Mouse (Mus musculus) liver, embryonic 16.5 days (tissue): ENCODE measurements around the gene Hnrnpa1. TPM values are rescaled to one million over a fixed set of nuclear protein-coding genes. Genes with fewer than 3 reads are reported as not detected.

Experiments used
- ATAC-seq: fragments of 200-750 bp; cut with Nextera tagmentation; 2 replicates; pipeline ENCODE4 v1.8.0; 2017; ENCODE audit warnings: low read depth, mild to moderate bottlenecking, moderate number of reproducible peaks, moderate library complexity
- H3K27ac ChIP-seq: fragments of 300-500 bp; sonication (generic); 2 replicates; pipeline ENCODE4 v1.5.1; 2014; ENCODE audit warnings: mild to moderate bottlenecking, low read length
- H3K27me3 ChIP-seq: fragments of 300-500 bp; sonication (generic); 2 replicates; pipeline ENCODE4 v1.6.1; 2014; ENCODE audit warnings: low read depth, low read length, mixed read lengths; ENCODE audit not compliant: control insufficient read depth, insufficient read depth
- H3K36me3 ChIP-seq: fragments of 300-500 bp; sonication (generic); 2 replicates; pipeline ENCODE4 v1.6.1; 2014; ENCODE audit warnings: mild to moderate bottlenecking; ENCODE audit not compliant: control insufficient read depth, insufficient read depth
- H3K4me1 ChIP-seq: fragments of 300-500 bp; sonication (generic); 2 replicates; pipeline ENCODE4 v1.6.1; 2014; ENCODE audit warnings: low read depth, low read length, mixed read lengths; ENCODE audit not compliant: control insufficient read depth
- H3K4me2 ChIP-seq: fragments of 300-500 bp; sonication (generic); 2 replicates; pipeline ENCODE4 v1.6.1; 2014; ENCODE audit warnings: low read depth, low read length, mixed read lengths
- H3K4me3 ChIP-seq: fragments of 300-500 bp; sonication (generic); 2 replicates; pipeline ENCODE4 v1.5.1; 2014; ENCODE audit warnings: low read depth, mild to moderate bottlenecking, low read length
- H3K9ac ChIP-seq: fragments of 300-500 bp; sonication (generic); 2 replicates; pipeline ENCODE4 v1.6.1; 2014; ENCODE audit warnings: low read depth, low read length
- H3K9me3 ChIP-seq: fragments of 300-500 bp; sonication (generic); replicated peaks from 2 replicates; pipeline ENCODE4 v1.6.1; 2016; ENCODE audit warnings: low read length; ENCODE audit not compliant: control insufficient read depth
- WGBS: fragments of 180-500 bp; shearing (Covaris S2); extraction: QIAGEN DNeasy Blood & Tissue Kit; methylation state at CpG from one replicate; pipeline ENCODE4 v1.1.7; 2014; ENCODE audit not compliant: insufficient replicate concordance; 5-methylcytosine and 5-hydroxymethylcytosine counted together
- polyA plus RNA-seq: library from polyadenylated mRNA; unstranded; fragments of >200 nt; fragmentation: Nextera tagmentation; extraction: Ambion mirVana; gene quantifications from 2 replicates; pipeline ENCODE4 v1.2.1, GENCODE M21; 2015

Hnrnpa1 gene
- 174 and 193 TPM in 2 replicates for polyA plus RNA-seq

DNA sequence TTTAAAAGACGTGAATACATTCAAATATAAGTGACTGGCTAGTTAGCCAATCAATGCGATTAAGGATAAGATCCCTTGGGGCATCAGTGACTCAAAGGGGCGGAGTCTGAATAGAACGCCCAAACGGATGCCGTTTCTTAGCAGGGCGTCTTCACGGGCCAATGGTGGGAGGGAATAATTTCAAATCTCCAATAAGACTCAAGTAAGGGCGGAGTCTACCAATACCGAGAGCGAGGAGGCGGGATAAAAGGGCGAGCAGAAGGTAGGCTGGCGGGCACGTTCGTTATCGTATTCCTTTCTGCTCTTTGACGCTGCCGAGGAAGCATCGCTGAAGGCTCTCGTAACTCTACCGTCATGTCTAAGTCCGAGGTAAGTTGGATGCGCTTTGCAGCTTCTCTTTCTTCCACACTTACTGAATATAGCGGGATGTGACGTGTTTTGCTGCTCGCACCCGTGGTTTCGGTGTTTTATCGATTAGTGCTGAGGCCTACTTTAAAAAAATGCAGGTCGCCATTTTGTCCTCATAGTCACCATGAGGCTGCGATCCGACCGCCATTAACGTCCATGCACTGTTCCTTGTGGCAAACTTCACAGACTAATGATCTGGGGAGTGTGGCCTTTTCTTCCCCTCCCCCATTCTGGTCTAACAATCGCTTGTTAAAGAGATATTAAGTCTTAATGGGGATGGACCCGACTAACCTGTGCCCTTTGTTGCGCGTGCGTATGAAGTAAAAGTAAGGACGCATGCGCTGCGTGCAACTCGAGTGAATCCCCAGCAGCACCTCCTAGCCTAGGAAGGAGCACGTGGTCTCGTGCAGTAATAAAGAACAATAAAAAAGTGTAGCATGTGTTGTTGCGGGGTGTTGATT lies at the start of gene Hnrnpa1:
Gene Hnrnpa1, plus strand, starts transcription at position 273 of the 869 bp plus-strand sequence.
- WGBS, result under 1% methylated on average over 47 of the region's 47 CpGs

GRCm38 (mm10) chr15:103190531-103191462 lies 49.4 kb upstream of the Hnrnpa1 start:
- no peaks in the 10 kb centered on the region for H3K27me3 ChIP-seq
- H3K27ac ChIP-seq, result no peak overlapping the region
- ATAC-seq, result no peak
- H3K4me1 ChIP-seq, result no peaks in the 10 kb centered on the region
- no peaks in the 10 kb centered on the region for H3K9me3 ChIP-seq
- H3K4me3 ChIP-seq, result no peak overlapping the region
- H3K9ac ChIP-seq, result no peak overlapping the region
- H3K4me2 ChIP-seq, result no peak overlapping the region
- H3K36me3 ChIP-seq, result peaks cover 22% of the 10 kb centered on the region
- WGBS, result 58% methylated on average over 10 of the region's 10 CpGs

More for the DNA sequence above, at the start of gene Hnrnpa1:
- Histone ChIP-seq H3K36me3 (peaks cover 39% of the 10 kb centered on the region), H3K27me3 (no peaks in the 10 kb centered on the region), H3K27ac (peak within 1 kb of the TSS; percentile 99), H3K9me3 (no peaks in the 10 kb centered on the region), H3K4me1 (peaks cover 31% of the 10 kb centered on the region), H3K9ac (peak within 1 kb of the TSS; percentile 85), H3K4me3 (peak within 1 kb of the TSS; percentile 86), H3K4me2 (peak within 1 kb of the TSS; percentile 85)
- peak; percentile 80 for ATAC-seq

DNA sequence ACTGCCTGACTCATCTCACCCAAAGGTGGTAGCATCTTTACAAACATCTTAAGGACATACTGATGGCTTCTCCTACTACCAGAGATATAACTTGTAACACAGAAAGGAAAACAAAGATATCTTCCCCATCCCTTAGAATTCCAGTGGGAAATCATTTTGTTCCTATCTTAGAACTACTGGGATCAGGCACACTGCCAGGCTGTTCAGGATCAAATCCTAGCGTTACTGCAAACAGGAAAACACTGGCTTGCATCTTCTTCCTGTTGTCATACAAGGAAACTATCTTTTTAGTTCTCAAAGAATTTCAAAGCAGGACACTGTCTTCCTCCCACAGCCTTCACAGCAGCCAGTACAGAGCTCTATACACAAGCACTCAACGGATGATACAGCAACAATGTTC lies 46.6 kb upstream of the Hnrnpa1 start:
- no peak for ATAC-seq
- Histone ChIP-seq H3K4me2 (no peak overlapping the region), H3K27me3 (no peaks in the 10 kb centered on the region), H3K9ac (no peak overlapping the region), H3K4me3 (no peak overlapping the region), H3K36me3 (peaks cover 42% of the 10 kb centered on the region), H3K4me1 (no peaks in the 10 kb centered on the region), H3K27ac (no peak overlapping the region), H3K9me3 (no peaks in the 10 kb centered on the region)
- 66% methylated on average over 2 of the region's 2 CpGs for WGBS

DNA sequence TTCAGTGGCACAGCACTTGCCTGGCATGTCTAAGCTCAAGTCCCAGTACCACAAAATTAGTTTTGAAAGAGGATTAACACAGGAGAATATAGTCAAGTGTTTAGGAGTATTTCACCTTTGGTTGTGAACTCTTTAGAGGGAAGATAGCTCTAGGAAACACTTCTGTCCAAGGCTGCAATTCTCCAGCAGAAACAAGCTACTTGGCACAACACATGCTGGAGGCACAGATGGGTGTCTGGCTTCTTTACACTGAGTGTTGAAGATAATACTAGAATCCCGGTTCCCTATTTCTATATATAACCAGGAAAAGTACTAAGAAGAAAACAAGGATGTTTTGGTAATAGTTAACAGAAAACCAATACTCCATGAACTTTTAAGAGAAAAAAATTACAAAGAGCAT lies 43.4 kb upstream of the Hnrnpa1 start:
- no peak overlapping the region for H3K27ac ChIP-seq
- no peaks in the 10 kb centered on the region for H3K4me1 ChIP-seq
- H3K36me3 ChIP-seq, result peaks cover 52% of the 10 kb centered on the region
- no peaks in the 10 kb centered on the region for H3K27me3 ChIP-seq
- no peak overlapping the region for H3K4me2 ChIP-seq
- 86% methylated on average over 1 of the region's 1 CpGs for WGBS
- no peak overlapping the region for H3K4me3 ChIP-seq
- H3K9me3 ChIP-seq, result no peaks in the 10 kb centered on the region
- ATAC-seq, result no peak
- no peak overlapping the region for H3K9ac ChIP-seq

GRCm38 (mm10) chr15:103197785-103198184 lies 42.4 kb upstream of the Hnrnpa1 start:
- Histone ChIP-seq H3K4me2 (no peak overlapping the region), H3K4me3 (no peak overlapping the region), H3K27ac (no peak overlapping the region), H3K9me3 (no peaks in the 10 kb centered on the region), H3K27me3 (no peaks in the 10 kb centered on the region), H3K36me3 (peaks cover 49% of the 10 kb centered on the region), H3K9ac (no peak overlapping the region), H3K4me1 (no peaks in the 10 kb centered on the region)
- ATAC-seq, result no peak
- WGBS, result 83% methylated on average over 4 of the region's 4 CpGs

- no peak overlapping the region for H3K27ac ChIP-seq
- H3K36me3 ChIP-seq, result peaks cover 51% of the 10 kb centered on the region
- no peak overlapping the region for H3K4me2 ChIP-seq
- no peaks in the 10 kb centered on the region for H3K4me1 ChIP-seq
- H3K9ac ChIP-seq, result no peak overlapping the region
- H3K27me3 ChIP-seq, result no peaks in the 10 kb centered on the region
- H3K9me3 ChIP-seq, result no peaks in the 10 kb centered on the region
- no peak overlapping the region for H3K4me3 ChIP-seq
- 69% methylated on average over 6 of the region's 6 CpGs for WGBS
- no peak for ATAC-seq
Observed at GRCm38 (mm10) chr15:103202088-103202793, 38.0 kb upstream of the Hnrnpa1 start.

- no peak for ATAC-seq
Observed at GRCm38 (mm10) chr15:103205156-103205555, 35.1 kb upstream of the Hnrnpa1 start.

GRCm38 (mm10) chr15:103214149-103214548 lies 26.1 kb upstream of the Hnrnpa1 start:
- Histone ChIP-seq H3K4me1 (peaks cover 14% of the 10 kb centered on the region), H3K27me3 (no peaks in the 10 kb centered on the region), H3K9me3 (no peaks in the 10 kb centered on the region), H3K9ac (no peak overlapping the region), H3K4me3 (no peak overlapping the region), H3K27ac (no peak overlapping the region), H3K4me2 (no peak overlapping the region), H3K36me3 (peaks cover 21% of the 10 kb centered on the region)
- 73% methylated on average over 2 of the region's 2 CpGs for WGBS
- ATAC-seq, result no peak

More at GRCm38 (mm10) chr15:103205156-103205555, 35.1 kb upstream of the Hnrnpa1 start:
- WGBS, result 73% methylated on average over 2 of the region's 2 CpGs
- Histone ChIP-seq H3K36me3 (peaks cover 34% of the 10 kb centered on the region), H3K27ac (no peak overlapping the region), H3K27me3 (no peaks in the 10 kb centered on the region), H3K9me3 (no peaks in the 10 kb centered on the region), H3K4me3 (no peak overlapping the region), H3K4me1 (no peaks in the 10 kb centered on the region), H3K9ac (no peak overlapping the region), H3K4me2 (no peak overlapping the region)
